ENCODE assay signal across 22 mouse cellular contexts in the genomic region with DNA sequence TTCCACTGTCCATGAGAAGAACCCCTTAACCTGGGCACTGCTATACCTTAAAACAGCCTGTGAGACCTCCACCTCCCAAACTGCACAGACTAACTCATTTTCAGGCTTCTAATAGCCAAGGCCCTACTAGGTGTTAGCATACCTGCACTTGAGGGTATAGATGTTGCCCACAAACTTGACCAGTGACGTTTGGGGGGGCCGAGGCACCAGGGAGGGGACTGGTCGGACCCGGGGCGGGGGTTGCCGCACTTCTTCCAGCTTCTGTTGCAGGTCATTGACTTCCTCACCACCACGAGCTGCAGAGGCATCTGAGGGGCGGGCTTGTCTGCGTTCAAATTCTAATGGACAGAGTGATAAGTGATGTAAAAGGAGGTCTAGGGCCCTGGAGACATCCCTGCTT. TPM values are rescaled to one million over a fixed set of nuclear protein-coding genes. Genes with fewer than 3 reads are reported as not detected.
DNase-seq lines count a peak whose midpoint lies in the region; ATAC-seq and TF ChIP-seq lines count a peak whose summit lies in the region.
"Had no signal": no experiment of that assay in that cellular context is flagged by ENCODE, and none has a peak within 500 bp of the region (broad histone marks: within the 10 kb centered on the region; RNA-seq: fewer than 3 reads in every experiment).

No protein-coding gene starts in this region.

- intact Hi-C loops in gastrocnemius, adult 2 months (cut with DNase I): no loop called here

- no peak overlapping the region for H3K4me3 ChIP-seq in heart, embryonic 10.5 days
- no peak overlapping the region for H3K4me3 ChIP-seq in midbrain, embryonic 11.5 days (ENCODE audit: low read depth, low read length)
- H3K4me3 ChIP-seq in midbrain, postnatal 0 days (ENCODE audit: low read depth, low read length): no peak overlapping the region
- no peak overlapping the region for H3K4me3 ChIP-seq in stomach, postnatal 0 days (ENCODE audit: low read depth, low read length)
- no peak overlapping the region for H3K4me3 ChIP-seq in gastrocnemius, adult 2 months
- H3K4me3 ChIP-seq: embryonic facial prominence, embryonic 13.5 days; embryonic facial prominence, embryonic 15.5 days; erythroblast, embryonic 14.5 days; forebrain, embryonic 10.5 days; forebrain, embryonic 12.5 days had no signal

- DNase-seq in cerebellum, adult 11-12 months: peak; percentile 22
- DNase-seq in cerebellum, adult 9-10 months: no peak
- DNase-seq in heart, embryonic 10.5 days (ENCODE audit: low spot score): peak; percentile 72
- DNase-seq in heart, adult 18-20 months: no peak
- DNase-seq in midbrain, embryonic 11.5 days (ENCODE audit: low spot score, missing footprints): peak; percentile 45
- no peak for DNase-seq in midbrain, postnatal 0 days (ENCODE audit: low spot score)
- peak; percentile 13 for DNase-seq in stomach, postnatal 0 days (ENCODE audit: low spot score)
- DNase-seq in gastrocnemius, adult 2 months: no peak
- DNase-seq: cerebellum, adult 11 months; cerebellum, adult 2 months; cerebellum, adult 9-11 months; cerebellum, postnatal 14 days; cerebellum, postnatal 36 days; embryo, embryonic 11 days had no signal

- no peak for ATAC-seq in midbrain, embryonic 11.5 days (ENCODE audit: low FRiP score)
- ATAC-seq in midbrain, postnatal 0 days (ENCODE audit: low FRiP score): no peak
- no peak for ATAC-seq in stomach, postnatal 0 days (ENCODE audit: low FRiP score, low TSS enrichment)
- ATAC-seq: forebrain, embryonic 14.5 days; forebrain, embryonic 16.5 days had no signal

- H3K9ac ChIP-seq in midbrain, embryonic 11.5 days (ENCODE audit: low read length): no peak overlapping the region
- no peak overlapping the region for H3K9ac ChIP-seq in midbrain, postnatal 0 days (replicated peaks; ENCODE audit: low read length, poor library complexity, severe bottlenecking)
- H3K9ac ChIP-seq in stomach, postnatal 0 days (ENCODE audit: low read length): no peak overlapping the region
- H3K9ac ChIP-seq: embryonic facial prominence, embryonic 13.5 days; embryonic facial prominence, embryonic 15.5 days; forebrain, embryonic 12.5 days had no signal

- TF ChIP-seq EP300 in stomach, postnatal 0 days (optimal IDR thresholded peaks at IDR 0.05): no peak

- H3K9me3 ChIP-seq in heart, embryonic 10.5 days: no peaks in the 10 kb centered on the region
- H3K9me3 ChIP-seq in midbrain, embryonic 11.5 days (ENCODE audit: control insufficient read depth, low read length): no peaks in the 10 kb centered on the region
- H3K9me3 ChIP-seq in midbrain, postnatal 0 days (ENCODE audit: low read length): no peaks in the 10 kb centered on the region
- H3K9me3 ChIP-seq in stomach, postnatal 0 days (ENCODE audit: control insufficient read depth, low read length): no peaks in the 10 kb centered on the region
- H3K9me3 ChIP-seq: embryonic facial prominence, embryonic 13.5 days; embryonic facial prominence, embryonic 15.5 days; forebrain, embryonic 10.5 days; forebrain, embryonic 12.5 days had no signal

- H3K4me1 ChIP-seq in heart, embryonic 10.5 days: peaks cover 12% of the 10 kb centered on the region; the same call in 1 of the 2 replicates
- peaks cover 2% of the 10 kb centered on the region for H3K4me1 ChIP-seq in midbrain, embryonic 11.5 days (ENCODE audit: control insufficient read depth, insufficient read depth, low read length)
- no peaks in the 10 kb centered on the region for H3K4me1 ChIP-seq in midbrain, postnatal 0 days (ENCODE audit: insufficient read depth, low read length)
- H3K4me1 ChIP-seq in stomach, postnatal 0 days (replicated peaks; ENCODE audit: control insufficient read depth, insufficient read depth): no peaks in the 10 kb centered on the region

- WGBS in heart, embryonic 10.5 days: 88% methylated on average over 9 of the region's 9 CpGs
- 86% methylated on average over 9 of the region's 9 CpGs for WGBS in midbrain, embryonic 11.5 days
- 81% methylated on average over 9 of the region's 9 CpGs for WGBS in midbrain, postnatal 0 days
- 92% methylated on average over 9 of the region's 9 CpGs for WGBS in stomach, postnatal 0 days

- TF ChIP-seq CTCF in midbrain, postnatal 0 days (IDR thresholded peaks at IDR 0.05): no peak
- no peak for TF ChIP-seq CTCF in stomach, postnatal 0 days (IDR thresholded peaks at IDR 0.05; ENCODE audit: low read depth)
- TF ChIP-seq CTCF in gastrocnemius, adult 2 months (IDR thresholded peaks at IDR 0.05): no peak

- H3K27ac ChIP-seq in heart, embryonic 10.5 days: no peak overlapping the region
- H3K27ac ChIP-seq in midbrain, embryonic 11.5 days (ENCODE audit: low read depth, low read length): no peak overlapping the region
- H3K27ac ChIP-seq in midbrain, postnatal 0 days (ENCODE audit: low read depth, low read length): no peak overlapping the region
- H3K27ac ChIP-seq in stomach, postnatal 0 days (replicated peaks): no peak overlapping the region
- H3K27ac ChIP-seq in gastrocnemius, adult 2 months: no peak overlapping the region
- H3K27ac ChIP-seq: embryonic facial prominence, embryonic 13.5 days; embryonic facial prominence, embryonic 15.5 days; forebrain, embryonic 10.5 days; forebrain, embryonic 12.5 days had no signal

- H3K4me2 ChIP-seq in midbrain, embryonic 11.5 days: no peak overlapping the region
- H3K4me2 ChIP-seq in midbrain, postnatal 0 days (ENCODE audit: low read depth, low read length, poor library complexity, severe bottlenecking): no peak overlapping the region
- no peak overlapping the region for H3K4me2 ChIP-seq in stomach, postnatal 0 days (replicated peaks; ENCODE audit: low read depth)
- H3K4me2 ChIP-seq: embryonic facial prominence, embryonic 13.5 days; embryonic facial prominence, embryonic 15.5 days; forebrain, embryonic 12.5 days had no signal

- peaks cover 79% of the 10 kb centered on the region for H3K36me3 ChIP-seq in heart, embryonic 10.5 days
- H3K36me3 ChIP-seq in midbrain, embryonic 11.5 days (ENCODE audit: control insufficient read depth, insufficient read depth, low read length): peaks cover 41% of the 10 kb centered on the region
- H3K36me3 ChIP-seq in midbrain, postnatal 0 days (ENCODE audit: insufficient read depth, low read length): peaks cover 74% of the 10 kb centered on the region
- peaks cover 35% of the 10 kb centered on the region for H3K36me3 ChIP-seq in stomach, postnatal 0 days (ENCODE audit: control insufficient read depth, insufficient read depth, low read length)

- H3K27me3 ChIP-seq in heart, embryonic 10.5 days (ENCODE audit: insufficient read depth, poor library complexity, severe bottlenecking): no peaks in the 10 kb centered on the region
- H3K27me3 ChIP-seq in midbrain, embryonic 11.5 days (ENCODE audit: control insufficient read depth, insufficient read depth, low read length): no peaks in the 10 kb centered on the region
- no peaks in the 10 kb centered on the region for H3K27me3 ChIP-seq in midbrain, postnatal 0 days (ENCODE audit: insufficient read depth, low read length)
- H3K27me3 ChIP-seq in stomach, postnatal 0 days (ENCODE audit: control insufficient read depth, insufficient read depth, low read length): no peaks in the 10 kb centered on the region
- H3K27me3 ChIP-seq: embryonic facial prominence, embryonic 13.5 days; embryonic facial prominence, embryonic 15.5 days; forebrain, embryonic 12.5 days had no signal

RNA-seq across cellular contexts. Expression of a gene that starts 5.9 kb away (rescaled TPM):
- polyA plus RNA-seq in heart, embryonic 10.5 days (2016; fragmentation: Nextera tagmentation; extraction: Ambion mirVana): 84.7 and 88.6 TPM in 2 replicates
- total RNA-seq in heart, adult 18-20 months (2021): 10 to 100 TPM; 39.1 to 44.6 TPM
- 67.1 and 67.4 TPM in 2 replicates for polyA plus RNA-seq in midbrain, embryonic 11.5 days (2014; fragmentation: Nextera tagmentation; extraction: Ambion mirVana)
- total RNA-seq in midbrain, postnatal 0 days (2014; rRNA removed): 69.9 and 83.6 TPM in 2 replicates
- polyA plus RNA-seq in midbrain, postnatal 0 days (2015; fragmentation: Nextera tagmentation; extraction: Ambion mirVana): 113 and 117 TPM in 2 replicates
- polyA plus RNA-seq in stomach, postnatal 0 days (2015; fragmentation: Nextera tagmentation; extraction: Ambion mirVana): 25.2 and 31.7 TPM in 2 replicates
- 10 to 100 TPM; 34.5 to 43.4 TPM for total RNA-seq in gastrocnemius, adult 2 months (2021)

RNA-seq across cellular contexts. Expression of a gene that starts 33.0 kb away (rescaled TPM):
- 17.9 and 21.8 TPM in 2 replicates for polyA plus RNA-seq in heart, embryonic 10.5 days (2016; fragmentation: Nextera tagmentation; extraction: Ambion mirVana)
- 10 to 100 TPM; 15.0 to 19.0 TPM for total RNA-seq in heart, adult 18-20 months (2021)
- 33.7 and 36.9 TPM in 2 replicates for polyA plus RNA-seq in midbrain, embryonic 11.5 days (2014; fragmentation: Nextera tagmentation; extraction: Ambion mirVana)
- 53.9 and 68.0 TPM in 2 replicates for total RNA-seq in midbrain, postnatal 0 days (2014; rRNA removed)
- 40.8 and 41.3 TPM in 2 replicates for polyA plus RNA-seq in midbrain, postnatal 0 days (2015; fragmentation: Nextera tagmentation; extraction: Ambion mirVana)
- polyA plus RNA-seq in stomach, postnatal 0 days (2015; fragmentation: Nextera tagmentation; extraction: Ambion mirVana): 9.6 and 13.4 TPM in 2 replicates
- total RNA-seq in gastrocnemius, adult 2 months (2021): 10 to 100 TPM; 13.0 to 13.7 TPM

RNA-seq across cellular contexts. Expression of a gene that starts 35.2 kb away (rescaled TPM):
- polyA plus RNA-seq in heart, embryonic 10.5 days (2016; fragmentation: Nextera tagmentation; extraction: Ambion mirVana): 100 and 115 TPM in 2 replicates
- 10 to 100 TPM; 40.2 to 44.3 TPM for total RNA-seq in heart, adult 18-20 months (2021)
- polyA plus RNA-seq in midbrain, embryonic 11.5 days (2014; fragmentation: Nextera tagmentation; extraction: Ambion mirVana): 53.0 and 55.4 TPM in 2 replicates
- total RNA-seq in midbrain, postnatal 0 days (2014; rRNA removed): 96.5 and 131 TPM in 2 replicates
- 66.8 and 81.1 TPM in 2 replicates for polyA plus RNA-seq in midbrain, postnatal 0 days (2015; fragmentation: Nextera tagmentation; extraction: Ambion mirVana)
- polyA plus RNA-seq in stomach, postnatal 0 days (2015; fragmentation: Nextera tagmentation; extraction: Ambion mirVana): 30.3 and 31.0 TPM in 2 replicates
- total RNA-seq in gastrocnemius, adult 2 months (2021): 10 to 100 TPM; 33.2 to 40.2 TPM

RNA-seq across cellular contexts. Expression of a gene that starts 47.1 kb away (rescaled TPM):
- polyA plus RNA-seq in heart, embryonic 10.5 days (2016; fragmentation: Nextera tagmentation; extraction: Ambion mirVana): 1.2 and 2.3 TPM in 2 replicates
- total RNA-seq in heart, adult 18-20 months (2021): 1 to 10 TPM in 1 of 2 experiments, under 1 TPM in 1; 0.97 to 4.4 TPM
- polyA plus RNA-seq in midbrain, embryonic 11.5 days (2014; fragmentation: Nextera tagmentation; extraction: Ambion mirVana): 0.52 and 0.70 TPM in 2 replicates
- total RNA-seq in midbrain, postnatal 0 days (2014; rRNA removed): 3.8 and 4.6 TPM in 2 replicates
- 0.63 and 0.80 TPM in 2 replicates for polyA plus RNA-seq in midbrain, postnatal 0 days (2015; fragmentation: Nextera tagmentation; extraction: Ambion mirVana)
- 0.56 and 0.63 TPM in 2 replicates for polyA plus RNA-seq in stomach, postnatal 0 days (2015; fragmentation: Nextera tagmentation; extraction: Ambion mirVana)
- total RNA-seq in gastrocnemius, adult 2 months (2021): under 1 TPM; 0.06 to 0.31 TPM
- polyA plus RNA-seq: C2C12 had no signal

Comparison
In these comparisons a context has a peak if more than half of its experiments do, and no peak if none do; other contexts are left out.
1. DNase-seq: peak in cerebellum, adult 11-12 months (single experiment), heart, embryonic 10.5 days (single experiment), midbrain, embryonic 11.5 days (single experiment) and stomach, postnatal 0 days (single experiment); none in cerebellum, adult 9-10 months (single experiment), heart, adult 18-20 months (0 of 2), midbrain, postnatal 0 days (single experiment) and gastrocnemius, adult 2 months (single experiment).